Mouse (Mus musculus) cerebellum, postnatal 25 days (tissue): Measurements from ENCODE around the gene Anapc16.
"Not testable (repeated sequence)": the region's sequence is repeated elsewhere in the genome, so short reads cannot be mapped to it uniquely, and the experiment has no call there.

Experiments
- DNase-seq, 2 experiments: peaks; one replicate each; pipeline ENCODE4 v3.0.0; 2021; ENCODE audit warnings: mixed read lengths in 2 of 2

Gene Anapc16

DNA sequence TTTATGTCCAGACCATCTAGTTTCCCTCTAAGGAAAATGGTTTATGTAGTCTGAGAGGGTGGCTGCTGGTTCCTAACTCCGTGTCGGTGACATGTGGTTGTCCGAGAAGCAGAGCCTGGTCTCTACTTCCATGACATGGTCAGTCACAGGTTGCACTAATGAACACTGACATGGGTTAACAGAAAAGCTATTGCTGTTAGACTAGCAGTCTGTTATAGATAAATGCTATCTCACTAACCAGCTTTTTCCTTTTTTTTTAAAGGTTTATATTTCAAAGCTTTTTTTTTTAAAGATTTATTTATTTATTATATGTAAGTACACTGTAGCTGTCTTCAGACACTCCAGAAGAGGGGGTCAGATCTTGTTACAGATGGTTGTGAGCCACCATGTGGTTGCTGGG is 3.9 kb downstream of the Anapc16 start:
- no peak for DNase-seq

DNA sequence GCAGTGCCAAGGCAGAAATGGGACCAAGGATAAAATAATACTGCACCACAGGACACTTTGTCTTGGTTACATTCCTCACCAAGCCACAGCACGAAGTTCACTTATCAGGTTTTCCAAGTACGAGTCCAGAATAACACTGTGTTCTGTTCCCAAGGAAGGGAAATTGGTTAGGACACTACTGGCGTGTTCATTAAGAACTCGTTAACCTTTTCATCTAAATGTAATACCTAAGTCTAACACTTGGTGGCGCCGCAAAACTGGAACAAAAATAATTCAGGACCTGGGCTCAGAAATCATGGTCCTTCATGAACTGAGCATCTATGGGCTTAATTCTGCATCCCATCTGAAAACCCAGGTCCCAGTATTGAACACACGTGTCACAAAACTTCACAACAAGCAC is 5.3 kb downstream of the Anapc16 start:
- peak; percentile 38 to 57 for DNase-seq

DNA sequence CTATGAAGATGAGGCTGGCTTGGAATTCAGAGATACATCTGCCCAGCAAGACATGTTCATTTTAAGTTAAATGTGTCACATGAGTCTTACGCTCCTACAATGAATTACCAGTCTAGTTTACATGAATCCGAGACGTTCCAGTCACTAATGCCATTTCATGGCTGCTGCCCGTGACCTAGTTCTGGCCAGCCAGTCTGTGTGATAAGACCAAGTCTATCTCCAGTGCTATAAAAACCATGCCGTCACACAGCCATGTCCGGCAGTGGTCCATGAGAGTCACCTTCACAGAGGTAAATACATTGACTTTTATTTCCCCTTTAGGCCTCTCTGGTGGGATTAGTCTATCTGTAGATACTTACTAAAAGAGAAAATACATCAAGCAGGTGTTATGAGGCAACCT is 7.0 kb downstream of the Anapc16 start:
- DNase-seq = no peak

DNA sequence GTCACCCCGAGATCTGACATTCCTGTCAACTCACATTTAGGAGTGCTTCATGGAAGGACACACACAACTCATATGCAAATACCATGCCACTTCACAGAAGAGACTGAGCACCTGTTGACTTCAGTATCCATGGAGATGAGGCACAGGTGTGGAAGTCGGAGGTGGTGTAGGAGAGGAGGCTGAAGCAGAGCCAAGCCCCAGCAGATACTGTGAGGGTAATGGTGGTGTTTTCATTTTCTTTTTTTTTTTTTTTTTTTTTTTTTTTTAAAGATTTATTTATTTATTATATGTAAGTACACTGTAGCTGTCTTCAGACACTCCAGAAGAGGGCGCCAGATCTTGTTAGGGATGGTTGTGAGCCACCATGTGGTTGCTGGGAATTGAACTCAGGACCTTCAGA is 9.1 kb downstream of the Anapc16 start:
- DNase-seq = not testable (repeated sequence)

DNA sequence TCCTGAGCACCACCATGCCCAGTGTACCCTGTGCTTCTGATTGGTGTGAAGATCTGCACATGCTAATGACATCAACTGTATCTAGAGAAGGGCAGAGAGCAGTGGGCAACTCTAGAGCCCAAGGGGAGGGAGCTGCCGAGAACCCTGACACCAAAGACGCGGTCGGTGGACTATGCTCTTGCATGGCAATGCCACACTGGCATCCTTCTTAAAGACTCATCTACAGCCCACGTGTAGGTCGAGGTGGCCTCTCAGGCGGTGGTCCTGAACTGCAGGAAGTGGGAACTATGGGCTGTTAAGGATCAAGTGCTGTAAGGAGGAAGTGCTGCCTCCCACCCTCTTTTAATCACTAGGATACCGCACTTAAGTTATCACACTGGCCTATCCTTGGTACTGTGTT is 10.9 kb downstream of the Anapc16 start:
- DNase-seq = no peak

DNA sequence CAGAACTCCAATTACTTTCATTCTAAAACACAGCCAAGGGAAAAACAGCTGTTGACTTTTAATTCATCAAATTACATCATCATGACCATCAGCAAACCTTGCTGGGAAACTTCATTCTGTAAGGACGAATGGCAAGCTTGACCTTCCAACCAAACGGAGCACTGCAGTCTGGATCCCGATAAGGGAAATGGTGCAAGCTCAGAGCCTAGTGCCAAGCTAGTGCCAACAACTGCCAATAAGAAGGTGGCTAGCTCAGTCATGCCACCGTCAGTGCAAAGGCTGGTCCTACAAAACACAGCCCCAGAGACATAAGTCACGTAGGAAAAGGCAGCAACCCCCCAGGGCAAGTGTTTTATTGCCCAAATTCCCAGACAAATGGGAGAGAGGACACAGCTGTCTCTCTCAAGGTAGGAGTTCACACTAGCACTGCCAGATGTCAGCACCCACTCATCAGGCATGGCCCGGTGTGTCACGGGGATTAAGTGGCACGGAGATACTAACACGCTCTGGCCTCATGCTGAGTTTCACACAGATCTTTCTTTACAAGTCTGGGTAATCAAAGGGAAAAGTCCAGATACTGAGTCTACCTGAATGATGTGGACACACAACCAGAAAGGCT is 11.6 kb downstream of the Anapc16 start:
- DNase-seq = no peak

DNA sequence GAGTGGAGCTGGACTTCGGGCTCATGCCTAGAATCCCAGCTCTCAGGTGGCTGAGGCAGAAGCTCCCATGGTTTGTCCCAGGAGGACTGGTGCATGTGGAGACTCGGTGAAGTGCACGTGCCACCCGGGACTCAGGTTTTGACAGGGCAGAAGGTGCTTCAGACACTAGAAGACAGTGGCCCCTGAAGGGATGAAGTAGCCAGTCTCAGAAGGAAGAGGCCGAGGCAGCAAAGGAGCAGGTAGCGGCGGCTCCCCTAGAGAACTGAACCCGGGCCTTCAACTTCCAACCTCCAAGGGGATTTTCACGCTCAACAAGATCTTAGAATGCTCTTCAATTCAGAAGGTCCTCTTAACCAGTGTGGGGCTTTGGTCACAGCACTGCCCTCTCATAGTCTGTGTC is 12.5 kb downstream of the Anapc16 start:
- DNase-seq = no peak

DNA sequence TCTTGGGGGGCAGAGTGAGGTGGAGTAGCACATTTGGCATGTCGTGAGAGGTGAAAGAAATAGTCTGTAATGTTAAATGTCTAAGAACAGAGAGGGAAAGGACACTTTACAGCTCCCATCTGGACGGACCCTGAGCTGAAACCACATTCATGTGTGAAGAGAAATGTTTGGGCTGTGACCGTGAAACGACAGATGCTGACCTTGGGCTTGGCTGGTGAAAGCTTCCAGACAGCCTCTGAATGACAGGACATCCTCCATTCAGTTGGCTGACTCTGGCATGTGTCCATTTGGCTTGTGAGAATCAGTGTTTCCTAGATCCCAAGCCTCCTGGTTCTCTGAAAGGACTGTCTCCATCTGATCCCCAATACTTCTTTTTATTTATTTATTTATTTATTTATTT is 14.9 kb downstream of the Anapc16 start:
- DNase-seq = no peak

DNA sequence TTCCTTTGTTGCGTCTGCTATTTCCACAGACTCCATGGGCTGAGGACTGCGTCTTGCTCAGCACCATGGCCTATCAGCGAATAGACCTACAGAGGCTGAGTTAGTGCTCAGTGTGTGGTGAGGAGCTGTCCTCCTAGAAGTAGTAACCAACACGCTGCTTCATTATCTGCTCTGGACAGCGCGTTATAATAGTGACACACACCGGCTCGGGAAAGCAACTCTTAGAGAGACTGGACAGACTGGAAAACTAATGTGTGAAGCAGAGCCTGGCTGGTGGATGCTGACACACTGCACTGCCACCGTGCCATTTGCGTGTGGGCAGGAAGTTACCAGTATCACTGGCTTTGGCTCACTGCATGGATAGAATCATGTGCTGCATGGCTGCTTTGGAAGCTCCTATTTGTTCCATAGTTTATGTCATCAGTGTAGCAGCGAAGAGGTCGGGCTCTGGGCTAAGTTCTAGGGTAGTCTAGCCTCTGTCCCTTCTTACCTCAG is 20.5 kb downstream of the Anapc16 start:
- DNase-seq = no peak

DNA sequence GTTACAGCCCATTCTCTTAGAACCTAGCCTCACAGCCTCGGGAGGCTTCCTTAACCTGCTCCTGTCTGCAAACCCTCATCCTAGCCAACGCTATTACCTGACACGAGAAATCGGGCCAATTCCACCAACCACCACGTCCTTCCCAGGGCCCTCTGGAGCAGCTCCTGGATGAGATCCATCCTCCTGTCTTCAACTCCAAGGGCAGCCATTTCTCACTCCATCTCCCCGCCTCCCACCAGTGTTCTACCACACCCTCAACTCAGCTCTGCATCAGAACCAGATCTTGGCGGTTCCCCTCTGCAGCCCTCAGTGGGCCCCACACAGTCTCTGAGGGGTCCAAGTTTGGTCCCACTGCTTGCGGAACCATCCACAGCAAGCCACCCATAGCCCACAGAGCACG is 21.1 kb downstream of the Anapc16 start:
- no peak for DNase-seq

DNA sequence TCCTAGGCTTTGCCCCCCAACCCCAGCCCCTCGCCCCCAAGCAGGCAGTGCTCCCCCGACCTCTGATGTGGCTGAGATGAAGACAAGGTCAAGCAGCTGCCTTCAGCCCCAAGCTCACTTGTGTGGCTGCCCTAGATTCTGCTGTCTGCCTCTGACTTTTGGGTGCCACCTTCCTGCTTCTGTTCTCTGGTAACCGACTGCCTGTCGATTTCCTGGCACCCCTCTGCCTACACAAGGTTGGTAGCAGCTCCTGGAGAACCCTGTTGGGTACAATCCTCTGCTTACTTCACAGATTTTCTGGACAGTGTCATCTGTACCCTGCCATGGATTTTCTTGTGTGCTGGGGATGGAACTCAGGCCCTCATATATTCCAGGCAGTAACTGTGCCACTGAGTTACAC is 21.6 kb downstream of the Anapc16 start:
- DNase-seq = no peak

DNA sequence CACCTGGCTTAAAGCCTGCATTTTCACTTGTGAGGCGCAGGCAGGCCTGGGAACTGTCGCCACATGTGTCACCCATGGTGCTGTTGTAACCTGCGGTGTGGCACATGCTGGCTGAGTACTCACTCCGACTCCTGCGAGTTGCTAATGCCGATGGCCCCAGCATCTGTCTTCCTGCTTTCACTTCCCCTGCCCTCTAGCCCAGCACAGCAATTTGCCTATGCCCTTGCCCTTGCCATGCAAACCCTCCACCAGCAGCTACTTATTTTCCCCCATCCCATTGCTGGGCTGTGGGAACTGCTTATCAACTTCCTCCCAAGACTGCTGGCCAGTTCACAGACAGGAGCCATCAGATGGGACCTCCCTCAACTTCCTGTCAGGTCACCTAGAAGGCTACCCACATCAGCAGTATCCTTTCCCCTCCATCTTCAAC is 22.1 kb downstream of the Anapc16 start:
- DNase-seq = no peak

DNA sequence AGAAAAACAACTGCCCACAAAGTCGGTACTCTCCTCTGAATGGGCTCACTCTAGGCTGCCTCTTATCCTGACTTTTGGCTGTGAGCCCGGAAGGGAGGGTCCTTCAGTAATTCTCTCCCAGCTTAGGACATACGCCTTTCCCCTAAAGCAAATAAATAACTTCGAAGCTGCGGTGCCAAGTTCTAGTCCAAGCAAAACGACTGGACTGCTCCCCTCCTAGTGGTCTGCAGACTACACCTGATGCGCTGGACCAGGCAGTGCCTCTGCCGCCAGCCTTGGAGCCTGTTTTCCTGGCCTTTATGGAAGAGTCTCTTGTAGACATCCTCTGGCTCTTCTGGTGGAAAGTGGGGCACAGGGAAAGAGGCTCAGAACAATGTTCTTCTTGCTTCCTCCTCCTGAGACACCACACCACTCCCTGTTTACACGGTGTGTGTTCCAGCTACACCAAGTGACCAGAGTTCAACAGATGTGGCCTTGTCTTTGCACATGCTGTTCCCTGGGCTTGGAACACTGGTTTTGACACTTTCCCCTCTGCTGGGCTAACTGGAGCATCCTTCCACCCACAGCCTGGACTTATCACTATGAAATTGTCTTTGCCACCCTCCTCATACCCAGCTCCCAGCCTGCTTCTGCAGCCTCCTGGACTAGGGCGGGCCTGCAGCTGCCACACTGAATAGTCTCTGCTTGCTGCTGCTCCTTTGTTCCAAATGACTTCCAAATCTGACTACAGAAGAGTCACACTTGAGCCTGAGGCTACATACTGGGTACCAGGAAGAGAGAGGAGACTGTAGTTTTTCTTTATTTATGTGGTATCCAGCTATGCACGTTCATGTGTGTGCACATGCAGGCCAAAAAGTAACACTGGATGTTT is 23.8 kb downstream of the Anapc16 start:
- peak in 1 of 2 experiments; percentile 40 for DNase-seq

DNA sequence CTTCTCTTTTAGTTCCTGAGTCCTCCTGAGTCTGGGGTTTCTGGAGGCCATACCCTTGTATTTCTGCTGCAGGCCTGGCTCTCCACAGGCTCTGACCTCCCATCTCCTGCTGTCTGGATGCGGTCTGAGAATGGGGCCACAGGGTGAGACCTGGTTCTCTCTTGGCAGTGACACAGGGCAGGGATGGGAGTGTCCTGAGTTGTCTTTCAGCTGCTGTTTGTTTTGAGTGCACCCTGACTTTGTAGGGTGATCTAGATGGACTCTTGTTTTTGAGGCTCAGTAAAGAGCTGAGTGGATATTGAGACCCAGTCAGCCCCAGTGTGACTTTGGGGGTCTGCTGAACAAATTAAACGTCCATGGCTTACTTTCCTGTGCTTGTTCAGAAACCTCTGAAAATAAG is 24.5 kb downstream of the Anapc16 start:
- DNase-seq = no peak

DNA sequence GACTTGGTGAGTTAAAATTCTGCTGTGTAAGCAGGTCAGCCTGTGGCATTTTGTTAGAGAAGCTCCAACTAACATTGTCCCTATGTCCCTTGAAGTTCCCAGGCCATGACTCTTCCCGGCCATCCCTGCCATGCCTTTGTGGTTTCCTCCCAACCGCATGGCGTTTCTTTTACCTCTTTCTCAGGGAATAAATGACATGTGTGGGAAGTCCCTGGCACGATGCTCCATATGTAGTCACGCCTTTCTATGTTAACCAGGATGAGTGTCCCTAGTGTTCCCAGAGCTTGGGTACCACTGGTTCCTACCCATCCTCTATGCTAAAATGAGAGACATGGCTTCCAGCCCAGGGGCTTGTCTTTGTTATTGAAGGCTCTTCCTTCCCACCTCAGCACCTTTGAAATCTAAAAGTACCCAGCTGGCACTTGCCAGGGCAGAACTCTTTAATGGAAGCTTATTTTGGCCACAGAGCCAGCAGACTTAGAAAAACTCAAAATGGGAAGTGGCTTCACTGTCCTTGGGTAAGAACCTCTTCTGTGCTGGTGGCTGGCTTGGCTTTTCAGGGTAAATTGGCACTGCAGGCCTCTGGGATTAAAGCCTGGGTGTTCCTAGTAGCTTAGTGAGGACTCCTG is 25.1 kb downstream of the Anapc16 start:
- no peak for DNase-seq

DNA sequence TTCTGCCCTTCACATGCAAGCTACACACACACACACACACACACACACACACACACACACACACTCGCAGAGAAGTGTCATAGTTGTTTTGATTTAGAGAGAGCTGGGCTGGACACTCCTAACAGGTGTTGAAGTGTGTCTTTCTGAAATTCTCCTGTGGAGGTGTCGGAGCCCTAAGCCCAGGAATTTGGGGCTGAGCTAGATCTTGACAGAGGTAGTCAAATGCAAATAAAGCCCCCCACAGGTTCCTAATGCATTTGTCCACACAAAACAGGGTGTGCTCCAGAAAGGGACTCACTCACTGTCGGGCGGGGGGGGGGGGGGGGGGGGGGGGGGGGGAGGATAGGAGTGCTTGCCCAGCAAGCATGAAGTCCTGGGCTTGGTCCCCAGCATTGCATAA is 25.8 kb downstream of the Anapc16 start:
- no peak for DNase-seq

DNA sequence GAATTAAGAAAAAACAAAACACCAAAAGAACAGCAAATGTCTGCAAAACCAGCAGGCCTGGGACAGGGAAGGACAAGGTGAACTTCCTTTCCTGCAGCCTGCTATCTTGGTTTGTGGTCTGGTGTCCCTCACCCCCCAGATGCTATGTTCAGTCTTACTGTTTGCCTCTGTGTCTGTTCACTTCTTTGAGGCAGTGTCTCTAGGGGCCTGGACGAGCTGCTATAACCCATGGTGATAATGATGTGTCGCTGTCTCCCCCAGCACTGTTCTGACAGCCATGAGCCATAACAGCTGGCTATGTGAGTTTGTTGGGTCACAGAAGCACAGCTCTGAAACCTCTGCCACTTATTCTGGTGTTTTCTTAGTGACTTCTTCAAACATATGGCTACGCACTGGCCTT is 28.1 kb downstream of the Anapc16 start:
- DNase-seq = no peak

DNA sequence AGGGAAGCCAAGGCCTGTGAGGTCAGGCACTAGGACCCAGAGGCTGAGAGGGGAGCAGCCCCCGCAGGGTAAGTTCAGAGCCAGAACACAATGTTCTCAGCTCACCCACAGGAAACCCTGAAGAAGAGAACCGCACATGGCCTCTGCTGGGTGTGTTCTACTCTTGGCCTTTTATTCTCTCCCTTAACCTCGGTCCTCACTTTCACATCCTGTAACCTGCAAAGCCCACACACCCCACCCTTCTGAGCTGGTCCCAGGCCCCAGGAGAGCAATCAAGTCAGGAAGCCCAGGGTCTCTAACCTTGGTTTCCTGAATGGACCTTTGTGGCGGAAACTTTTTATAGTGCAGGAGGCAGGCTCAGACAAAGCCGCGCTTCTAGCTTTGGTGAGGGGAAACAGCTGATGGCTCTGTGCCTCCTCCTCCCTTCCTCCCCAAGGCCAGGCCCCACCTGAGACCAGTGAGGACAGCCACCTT is 28.7 kb downstream of the Anapc16 start:
- peak; percentile 69 to 73 for DNase-seq

DNA sequence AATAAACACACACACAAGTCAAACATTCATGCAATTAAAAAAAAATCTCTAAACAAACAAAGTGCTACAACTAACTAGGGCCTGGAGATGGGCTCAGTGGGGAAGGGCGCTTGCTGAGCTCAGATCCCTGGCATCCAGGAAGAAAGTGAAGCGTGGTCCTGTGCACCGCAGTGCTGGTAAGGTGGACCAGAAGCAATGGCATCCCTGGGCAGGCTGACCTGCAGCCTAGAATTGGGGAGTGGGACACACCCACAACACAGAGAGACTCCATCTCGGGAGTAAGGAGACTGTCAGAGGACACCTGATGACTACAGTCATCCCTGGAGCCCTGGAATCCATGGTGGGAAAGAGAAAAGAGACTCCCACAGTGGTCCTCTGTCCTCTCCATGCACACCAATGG is 29.5 kb downstream of the Anapc16 start:
- no peak for DNase-seq

DNA sequence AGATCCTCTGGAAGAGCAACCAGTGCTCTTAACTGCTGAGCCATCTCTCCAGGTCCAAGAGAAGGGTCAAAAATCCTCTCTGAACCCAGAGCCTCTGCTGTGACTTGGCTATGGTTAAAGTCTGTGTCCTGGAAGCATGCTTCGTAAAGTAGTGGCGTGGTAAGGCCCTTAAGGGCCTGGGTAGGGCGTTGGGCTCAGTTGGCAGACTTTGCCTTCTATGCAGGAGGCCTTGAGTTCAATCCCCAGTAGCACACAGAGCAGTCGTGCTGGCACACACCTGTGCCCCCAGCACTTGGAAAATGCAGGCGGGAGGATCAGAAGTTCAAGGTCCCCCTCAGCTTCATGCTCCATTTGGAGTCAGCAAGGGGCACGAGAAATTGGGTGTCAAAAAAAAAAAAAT is 29.9 kb downstream of the Anapc16 start:
- no peak for DNase-seq

DNA sequence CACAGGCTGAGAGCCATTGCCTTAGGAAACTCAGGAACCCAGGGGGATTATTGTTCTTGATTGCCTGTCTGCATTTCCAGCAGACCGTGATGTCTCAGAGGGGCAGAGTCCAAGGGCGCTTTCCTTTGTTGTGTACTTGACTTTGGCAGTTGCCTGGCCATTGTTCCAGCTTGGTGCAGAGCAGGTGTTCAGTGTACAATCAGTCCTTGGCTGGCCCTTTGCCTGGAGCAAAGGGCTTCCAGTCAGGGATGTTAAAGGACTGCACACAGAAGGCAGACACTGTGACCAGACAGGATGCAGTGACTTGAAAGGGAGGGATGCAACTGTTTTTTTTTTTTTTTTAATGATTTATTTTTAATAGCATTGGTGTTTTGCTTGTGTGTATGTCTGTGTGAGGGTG is 30.4 kb downstream of the Anapc16 start:
- no peak for DNase-seq

DNA sequence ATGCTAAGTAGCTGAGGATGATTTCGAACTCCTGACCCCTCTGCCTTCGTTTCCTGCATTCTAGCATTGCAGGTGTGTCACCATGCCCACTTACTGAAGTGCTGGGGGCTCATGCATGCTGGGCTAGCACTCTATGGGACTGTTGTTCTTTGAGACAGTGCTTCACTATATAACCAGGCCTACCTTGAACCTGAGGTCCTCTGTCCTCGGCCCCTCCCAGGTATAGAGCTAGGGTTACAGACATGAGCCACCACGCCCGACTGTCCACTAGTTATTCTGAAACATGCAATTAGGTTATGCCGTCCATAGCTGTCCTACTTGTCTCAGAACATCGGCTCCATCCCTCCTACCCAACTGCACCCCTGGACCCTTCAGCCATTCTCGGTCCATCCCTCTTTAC is 31.1 kb downstream of the Anapc16 start:
- DNase-seq = no peak

DNA sequence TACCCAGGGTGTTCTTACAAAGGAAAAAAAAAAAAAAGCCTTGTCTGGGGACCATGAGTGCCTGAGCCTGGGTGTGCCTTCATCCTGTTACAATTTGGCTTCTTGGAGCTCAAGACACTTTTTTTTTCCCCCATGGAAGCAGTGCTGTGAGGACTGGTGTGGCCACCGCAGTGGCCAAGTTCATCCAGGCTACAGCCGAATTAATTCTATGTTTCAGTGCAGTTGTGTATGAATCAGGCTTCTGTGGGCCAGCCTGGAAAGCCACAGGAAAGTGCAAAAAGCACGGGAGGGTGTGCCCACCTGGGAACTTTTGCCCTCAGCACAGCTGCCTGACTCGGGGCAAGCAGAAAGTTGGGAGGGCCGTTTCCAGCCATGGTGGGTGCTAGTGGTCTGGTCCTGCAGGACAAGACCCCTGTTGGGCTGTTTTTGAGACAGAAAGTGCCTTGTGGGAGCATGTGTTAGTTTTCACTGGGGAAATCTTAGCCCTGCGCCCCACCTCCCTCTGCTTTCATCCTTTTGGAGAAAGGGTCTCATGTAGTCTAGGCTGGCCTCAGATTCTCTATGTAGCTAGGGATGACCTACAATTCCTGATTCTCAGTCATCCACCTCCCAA is 32.4 kb downstream of the Anapc16 start:
- no peak for DNase-seq
